Mouse (Mus musculus) cerebellum, adult 2 months (tissue): ENCODE measurements around the gene Ppl. TPM values are rescaled to one million over a fixed set of nuclear protein-coding genes. Genes with fewer than 3 reads are reported as not detected.

Source experiments
- DNase-seq, 2 experiments: peaks; one replicate each; pipeline ENCODE4 v3.0.0; 2021
- H3K27ac ChIP-seq: fragments of 200-500 bp; 2 replicates; pipeline ENCODE4 v1.5.1; 2012; ENCODE audit warnings: low read length, control low read depth, inconsistent platforms; ENCODE audit not compliant: insufficient read depth
- H3K27me3 ChIP-seq: fragments of 200-500 bp; 2 replicates; pipeline ENCODE4 v1.6.1; 2012; ENCODE audit warnings: inconsistent platforms, mild to moderate bottlenecking, low read length, moderate library complexity; ENCODE audit not compliant: control insufficient read depth, insufficient read depth
- H3K4me1 ChIP-seq: fragments of 200-500 bp; 2 replicates; pipeline ENCODE4 v1.6.1; 2011; ENCODE audit warnings: low read length; ENCODE audit not compliant: control insufficient read depth, insufficient read depth
- H3K4me3 ChIP-seq: fragments of 200-500 bp; replicated peaks from 2 replicates; pipeline ENCODE3; 2011; ENCODE audit warnings: mild to moderate bottlenecking, low read depth, low read length, control low read depth; ENCODE audit not compliant: insufficient read depth
- CTCF ChIP-seq: fragments of 200-500 bp; IDR thresholded peaks from 2 replicates; pipeline ENCODE4 v1.5.1; 2011; ENCODE audit warnings: low read depth, mild to moderate bottlenecking, control low read depth, low read length, moderate library complexity, borderline replicate concordance; ENCODE audit not compliant: insufficient read depth
- POLR2A ChIP-seq: fragments of 200-500 bp; IDR thresholded peaks from 2 replicates; pipeline ENCODE4 v1.6.1; 2011; ENCODE audit warnings: low read length, control low read depth, borderline replicate concordance; ENCODE audit not compliant: insufficient read depth
- WGBS: fragments of 180-500 bp; shearing (Covaris S2); methylation state at CpG from one replicate; pipeline ENCODE4 v1.1.7; 2018; 5-methylcytosine and 5-hydroxymethylcytosine counted together
- polyA plus RNA-seq: library from polyadenylated mRNA; depleted of rRNA; stranded (reverse); fragments of >200 nt; gene quantifications from 2 replicates; pipeline ENCODE4 v1.2.3, GENCODE M21; 2012

Ppl gene
- polyA plus RNA-seq, 1 experiment: 0.88 TPM

GRCm38 (mm10) chr16:5153299-5154026 lies 21.2 kb upstream of the Ppl start:
- Histone ChIP-seq H3K27ac (no peak overlapping the region), H3K4me1 (no peaks in the 10 kb centered on the region), H3K27me3 (no peaks in the 10 kb centered on the region), H3K4me3 (no peak overlapping the region)
- TF ChIP-seq POLR2A (no peak), CTCF (no peak)
- no peak for DNase-seq
- 53% methylated on average over 6 of the region's 6 CpGs for WGBS

- DNase-seq: no peak
- H3K4me3 ChIP-seq: no peak overlapping the region
- TF ChIP-seq CTCF (no peak), POLR2A (no peak)
- no peaks in the 10 kb centered on the region for H3K27me3 ChIP-seq
- peaks cover 3% of the 10 kb centered on the region; the same call in 1 of the 2 replicates for H3K4me1 ChIP-seq
- 61% methylated on average over 10 of the region's 10 CpGs for WGBS
- no peak overlapping the region; the same call in 1 of the 2 replicates for H3K27ac ChIP-seq
Observed at GRCm38 (mm10) chr16:5150544-5150943, 18.3 kb upstream of the Ppl start.

- 16% methylated on average over 13 of the region's 13 CpGs for WGBS
- TF ChIP-seq POLR2A (no peak), CTCF (no peak)
Observed at GRCm38 (mm10) chr16:5147037-5147385, 14.8 kb upstream of the Ppl start, which contains the start of gene Sec14l5. TSS of gene Sec14l5 (plus strand) at chr16:5147109.

GRCm38 (mm10) chr16:5146367-5147036 lies 14.3 kb upstream of the Ppl start:
- Histone ChIP-seq H3K4me1 (peaks cover 3% of the 10 kb centered on the region; the same call in 1 of the 2 replicates), H3K4me3 (peak overlapping the region; percentile 38), H3K27ac (no peak overlapping the region), H3K27me3 (no peaks in the 10 kb centered on the region)
- DNase-seq: peak; percentile 70 to 74
- WGBS: 2% methylated on average over 26 of the region's 26 CpGs
- TF ChIP-seq POLR2A (0 out of 2 replicates have a peak, but pooled peaks have one; percentile 22), CTCF (no peak)

More at GRCm38 (mm10) chr16:5147037-5147385, 14.8 kb upstream of the Ppl start, which contains the start of gene Sec14l5:
- Histone ChIP-seq H3K4me1 (peaks cover 3% of the 10 kb centered on the region; the same call in 1 of the 2 replicates), H3K27ac (no peak within 1 kb of the TSS), H3K4me3 (peak within 1 kb of the TSS; percentile 38), H3K27me3 (no peaks in the 10 kb centered on the region)
- no peak for DNase-seq

GRCm38 (mm10) chr16:5145570-5145969 lies 13.3 kb upstream of the Ppl start:
- no peaks in the 10 kb centered on the region for H3K27me3 ChIP-seq
- H3K27ac ChIP-seq: no peak overlapping the region
- peak overlapping the region; percentile 6 for H3K4me3 ChIP-seq
- peak; percentile 72 to 73 for DNase-seq
- TF ChIP-seq CTCF (peak; percentile 58; the same call in 1 of the 2 replicates), POLR2A (no peak)
- WGBS: 1% methylated on average over 7 of the region's 7 CpGs
- peaks cover 3% of the 10 kb centered on the region; the same call in 1 of the 2 replicates for H3K4me1 ChIP-seq

- H3K4me3 ChIP-seq: no peak overlapping the region
- peak; percentile 44 to 71 for DNase-seq
- no peaks in the 10 kb centered on the region for H3K27me3 ChIP-seq
- WGBS: 40% methylated on average over 4 of the region's 4 CpGs
- no peak for TF ChIP-seq POLR2A
- TF ChIP-seq CTCF: no peak
- no peak overlapping the region for H3K27ac ChIP-seq
- H3K4me1 ChIP-seq: peaks cover 12% of the 10 kb centered on the region
Observed at GRCm38 (mm10) chr16:5139741-5140140, 7.5 kb upstream of the Ppl start.

- WGBS: 81% methylated on average over 12 of the region's 12 CpGs
- no peaks in the 10 kb centered on the region for H3K27me3 ChIP-seq
- TF ChIP-seq POLR2A (no peak), CTCF (no peak)
- H3K4me1 ChIP-seq: peaks cover 17% of the 10 kb centered on the region
- DNase-seq: no peak
- H3K4me3 ChIP-seq: no peak overlapping the region
- no peak overlapping the region for H3K27ac ChIP-seq
Observed at GRCm38 (mm10) chr16:5137006-5137540, 4.9 kb upstream of the Ppl start.

GRCm38 (mm10) chr16:5136505-5136904 lies 4.3 kb upstream of the Ppl start:
- H3K4me3 ChIP-seq: no peak overlapping the region
- H3K4me1 ChIP-seq: peaks cover 17% of the 10 kb centered on the region
- H3K27ac ChIP-seq: no peak overlapping the region
- peak in 1 of 2 experiments; percentile 33 for DNase-seq
- 52% methylated on average over 4 of the region's 4 CpGs for WGBS
- TF ChIP-seq POLR2A: no peak
- TF ChIP-seq CTCF: no peak
- no peaks in the 10 kb centered on the region for H3K27me3 ChIP-seq
